Mouse (Mus musculus) erythroblast, embryonic 14.5 days (primary cell): Measurements from ENCODE around the gene Castor1. TPM values are rescaled to one million over a fixed set of nuclear protein-coding genes. Genes with fewer than 3 reads are reported as not detected.

Source experiments
- H3K27me3 ChIP-seq: 2 replicates; pipeline ENCODE4 v1.6.1; 2012; ENCODE audit warnings: inconsistent platforms; ENCODE audit not compliant: control insufficient read depth
- H3K36me3 ChIP-seq: 2 replicates; pipeline ENCODE4 v1.6.1; 2012; ENCODE audit warnings: mild to moderate bottlenecking, inconsistent platforms; ENCODE audit not compliant: control insufficient read depth
- H3K4me1 ChIP-seq: 2 replicates; pipeline ENCODE4 v1.6.1; 2012; ENCODE audit warnings: inconsistent platforms; ENCODE audit not compliant: control insufficient read depth
- H3K4me3 ChIP-seq: replicated peaks from 2 replicates; pipeline ENCODE3; 2012; ENCODE audit warnings: moderate library complexity, mild to moderate bottlenecking, inconsistent platforms
- H3K9me3 ChIP-seq: 2 replicates; pipeline ENCODE4 v1.6.1; 2012; ENCODE audit warnings: low read length, inconsistent platforms, mixed read lengths; ENCODE audit not compliant: control insufficient read depth
- GATA1 ChIP-seq: IDR thresholded peaks from 2 replicates; pipeline ENCODE4 v1.6.1; 2012; ENCODE audit warnings: low read length, inconsistent platforms, mixed read lengths
- TAL1 ChIP-seq: IDR thresholded peaks from 3 replicates; pipeline ENCODE4 v1.6.1; 2012; ENCODE audit warnings: low read length, inconsistent platforms, mixed read lengths
- polyA plus RNA-seq: library from polyadenylated mRNA; stranded (reverse); fragments of >175 nt; gene quantifications from 2 replicates; pipeline ENCODE4 v1.2.3, GENCODE M21; 2012

Castor1 gene
- polyA plus RNA-seq, 1 experiment = 0.18 TPM

DNA sequence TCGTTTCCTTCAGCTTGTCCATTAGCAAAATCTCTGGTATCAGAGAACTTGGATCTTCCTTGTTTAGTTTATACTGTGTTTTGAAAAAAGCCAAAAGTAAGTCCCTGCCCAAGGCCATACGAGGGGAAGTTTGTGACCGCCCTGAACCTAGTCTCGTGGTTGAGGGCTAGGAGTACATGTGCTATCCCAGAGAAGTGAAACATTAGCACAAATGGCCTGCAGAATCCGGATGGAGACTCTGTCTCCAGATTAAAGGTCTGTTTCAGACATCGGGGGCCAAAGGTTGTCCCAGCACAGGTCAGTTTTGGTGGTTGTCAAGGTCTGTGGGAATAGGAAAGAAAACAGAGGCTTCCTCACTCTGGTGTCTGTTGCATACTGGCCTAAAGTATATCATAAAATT, 28.8 kb upstream of the Castor1 start:
- no peaks in the 10 kb centered on the region for H3K27me3 ChIP-seq
- TF ChIP-seq GATA1 (no peak), TAL1 (no peak)
- H3K4me3 ChIP-seq = no peak overlapping the region
- H3K36me3 ChIP-seq = peaks cover under 1% of the 10 kb centered on the region
- H3K4me1 ChIP-seq = peaks cover 20% of the 10 kb centered on the region
- no peaks in the 10 kb centered on the region for H3K9me3 ChIP-seq

DNA sequence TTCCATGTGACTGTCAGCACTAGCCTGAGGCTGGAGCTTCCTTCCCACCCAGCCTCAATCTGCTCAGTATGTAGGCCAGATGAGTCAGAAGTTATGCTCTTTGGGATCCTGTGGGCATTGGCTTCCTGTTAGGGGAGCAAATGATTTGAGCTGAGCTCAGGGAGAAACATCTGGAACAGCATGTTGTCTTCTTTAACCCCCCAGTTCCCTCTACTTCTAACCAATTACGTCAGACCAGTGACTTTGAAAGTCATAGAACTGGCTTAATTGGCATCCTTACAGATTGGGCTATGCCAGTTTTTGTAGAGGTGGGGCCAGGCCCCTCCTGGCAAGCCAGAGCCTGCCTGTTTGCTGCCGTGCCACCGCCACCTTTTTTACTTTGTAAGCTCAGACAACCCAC, 27.3 kb upstream of the Castor1 start:
- no peak overlapping the region for H3K4me3 ChIP-seq
- H3K36me3 ChIP-seq = no peaks in the 10 kb centered on the region; the same call in none of the 2 replicates
- H3K4me1 ChIP-seq = peaks cover 20% of the 10 kb centered on the region
- H3K9me3 ChIP-seq = no peaks in the 10 kb centered on the region
- no peaks in the 10 kb centered on the region for H3K27me3 ChIP-seq
- TF ChIP-seq GATA1 = no peak
- TF ChIP-seq TAL1 = no peak

DNA sequence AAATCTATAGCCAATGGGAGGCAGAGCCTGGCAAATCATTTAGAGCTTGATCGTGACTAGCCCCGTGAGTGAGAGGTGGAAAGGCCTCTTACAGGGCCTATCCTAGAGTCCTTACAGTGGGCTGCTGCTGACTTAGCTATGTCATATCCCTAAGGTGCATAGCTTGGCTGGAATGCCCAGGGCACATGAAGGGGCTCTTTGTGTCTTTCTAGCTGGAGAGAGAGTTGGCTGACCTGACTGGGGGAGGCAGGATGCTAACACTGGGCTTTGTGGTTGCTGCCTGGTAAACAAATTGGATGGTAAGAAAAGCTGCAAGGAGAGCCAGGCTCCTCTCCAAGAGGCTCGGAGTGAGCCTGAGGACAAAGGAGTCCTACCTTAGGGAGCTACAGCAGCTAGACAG, 25.3 kb upstream of the Castor1 start:
- H3K9me3 ChIP-seq = no peaks in the 10 kb centered on the region
- peaks cover 2% of the 10 kb centered on the region for H3K36me3 ChIP-seq
- TF ChIP-seq TAL1 = no peak
- no peak for TF ChIP-seq GATA1
- no peaks in the 10 kb centered on the region for H3K27me3 ChIP-seq
- peaks cover 8% of the 10 kb centered on the region for H3K4me1 ChIP-seq
- H3K4me3 ChIP-seq = no peak overlapping the region

DNA sequence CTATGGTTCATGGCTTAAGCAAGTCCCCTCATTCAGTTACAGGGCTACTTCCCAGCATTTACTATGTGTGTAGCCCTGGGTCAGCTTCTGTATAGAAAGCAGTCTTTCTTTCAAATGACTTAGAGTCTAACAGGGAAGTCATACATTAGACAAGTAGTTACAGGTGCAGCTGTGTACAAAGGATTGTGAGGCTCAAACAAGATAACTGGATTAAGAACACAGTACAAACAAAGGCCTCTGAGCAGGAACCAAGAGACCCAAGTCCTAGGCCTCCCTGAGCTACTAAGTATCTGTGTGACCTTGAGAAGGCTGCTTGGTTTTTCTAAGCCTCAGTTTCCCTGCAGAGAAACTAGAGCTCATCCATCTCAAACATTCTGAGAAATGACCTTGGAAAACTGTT, 24.6 kb upstream of the Castor1 start:
- Histone ChIP-seq H3K4me3 (no peak overlapping the region), H3K27me3 (no peaks in the 10 kb centered on the region), H3K4me1 (peaks cover 5% of the 10 kb centered on the region), H3K9me3 (no peaks in the 10 kb centered on the region), H3K36me3 (peaks cover 2% of the 10 kb centered on the region)
- TF ChIP-seq TAL1 = no peak
- TF ChIP-seq GATA1 = no peak

DNA sequence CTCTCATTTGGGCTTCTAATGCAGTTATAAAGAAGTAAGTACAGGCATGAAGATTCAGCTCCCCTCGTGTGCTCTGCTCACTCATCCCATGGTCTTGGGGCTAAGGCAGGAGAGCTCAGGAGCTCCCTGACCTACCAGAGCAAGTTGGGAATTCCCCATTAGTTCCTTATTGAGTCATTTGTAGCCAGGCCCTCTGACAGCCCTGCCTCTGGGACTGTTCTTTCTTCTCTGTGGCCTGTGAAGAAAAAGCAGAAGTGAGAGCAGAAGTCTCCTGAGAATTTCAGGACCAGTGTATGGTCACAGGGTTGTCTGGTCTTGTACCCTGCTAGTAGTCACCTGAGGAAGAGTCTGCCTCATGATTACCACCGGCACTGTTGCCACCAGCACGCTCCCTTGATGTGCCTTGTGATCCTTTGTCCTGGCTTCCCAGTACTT, 22.4 kb upstream of the Castor1 start:
- Histone ChIP-seq H3K4me3 (no peak overlapping the region), H3K9me3 (no peaks in the 10 kb centered on the region), H3K4me1 (peaks cover 5% of the 10 kb centered on the region), H3K36me3 (peaks cover 2% of the 10 kb centered on the region), H3K27me3 (no peaks in the 10 kb centered on the region)
- TF ChIP-seq TAL1 = no peak

DNA sequence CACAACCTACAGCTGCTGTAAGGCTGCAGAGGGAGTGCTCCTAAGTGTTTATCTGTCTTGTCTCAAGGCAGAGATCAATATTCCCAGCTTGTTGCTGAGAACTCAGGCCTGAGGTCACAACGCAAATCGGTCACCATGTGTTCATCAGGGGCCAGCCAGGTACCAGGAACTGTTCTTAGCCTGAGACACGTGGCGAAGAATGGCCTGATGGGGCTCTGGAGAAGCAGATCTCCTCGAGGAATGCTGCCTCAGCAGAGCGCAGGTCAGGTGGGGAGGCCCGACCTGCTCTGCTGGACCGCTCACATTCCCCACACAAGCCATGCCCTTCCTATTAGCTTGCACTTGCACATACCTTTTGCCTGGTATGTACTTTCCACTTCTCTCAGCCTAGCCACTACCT, 21.4 kb upstream of the Castor1 start:
- Histone ChIP-seq H3K4me1 (peaks cover 2% of the 10 kb centered on the region; the same call in 1 of the 2 replicates), H3K4me3 (no peak overlapping the region), H3K27me3 (no peaks in the 10 kb centered on the region), H3K36me3 (peaks cover 2% of the 10 kb centered on the region), H3K9me3 (no peaks in the 10 kb centered on the region)
- TF ChIP-seq GATA1 = no peak
- TF ChIP-seq TAL1 = no peak

DNA sequence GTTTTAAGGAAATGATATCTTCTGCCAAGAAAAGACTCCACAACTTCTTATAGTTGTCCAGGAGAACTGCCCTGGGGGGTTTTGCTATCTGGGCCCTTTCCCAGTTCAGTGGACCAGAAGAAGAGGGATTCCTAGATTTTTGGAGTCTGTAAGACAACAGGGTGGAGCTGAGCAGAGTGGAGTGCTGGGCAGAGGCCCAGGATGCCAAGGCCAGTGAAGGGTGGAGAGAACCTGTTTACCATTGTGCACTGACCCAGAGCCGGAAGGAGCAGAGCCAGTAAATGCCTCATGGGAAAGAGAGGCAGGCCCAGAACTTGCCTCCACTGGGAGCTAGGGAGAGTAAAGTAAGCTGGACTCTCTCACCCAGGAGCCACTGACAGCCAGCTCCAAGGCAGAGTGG, 20.3 kb upstream of the Castor1 start:
- peaks cover 2% of the 10 kb centered on the region; the same call in 1 of the 2 replicates for H3K36me3 ChIP-seq
- H3K9me3 ChIP-seq = no peaks in the 10 kb centered on the region
- peaks cover 2% of the 10 kb centered on the region; the same call in 1 of the 2 replicates for H3K4me1 ChIP-seq
- TF ChIP-seq GATA1 = no peak
- no peak for TF ChIP-seq TAL1
- no peak overlapping the region for H3K4me3 ChIP-seq
- H3K27me3 ChIP-seq = no peaks in the 10 kb centered on the region

DNA sequence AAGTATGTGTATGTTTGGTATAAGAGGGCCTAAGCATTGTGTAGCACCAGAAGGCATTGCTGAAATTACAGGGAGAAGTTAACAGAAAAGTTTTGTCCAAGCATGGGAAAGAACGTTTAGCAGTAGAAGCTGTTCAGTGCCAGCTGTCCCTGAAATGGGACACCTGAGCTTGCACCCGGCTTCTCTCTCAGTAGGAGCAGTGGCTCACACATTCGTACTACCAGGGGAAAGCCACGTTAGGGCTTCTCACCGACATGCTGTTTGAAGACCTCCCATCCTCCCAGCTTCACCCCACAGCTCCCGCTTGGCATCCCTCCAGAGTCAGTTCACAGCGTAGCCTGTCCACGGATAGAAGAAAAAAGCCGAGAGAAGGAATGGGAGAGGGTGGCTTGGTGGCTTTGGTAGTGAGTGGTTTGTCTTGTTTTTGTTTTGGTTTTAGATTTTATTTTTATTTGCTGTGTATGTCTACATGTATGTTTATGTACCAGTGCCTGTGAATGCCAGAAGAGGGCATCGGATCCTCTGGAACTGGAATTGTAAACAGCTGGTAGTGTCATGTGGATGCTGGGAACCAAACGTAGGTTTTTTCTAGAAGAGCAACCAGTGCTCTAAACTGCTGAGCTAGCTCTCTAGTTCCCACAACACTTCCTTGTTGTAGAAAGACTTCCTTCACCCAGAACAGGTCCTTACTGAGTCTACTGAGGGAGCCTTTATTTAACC, 15.9 kb upstream of the Castor1 start:
- H3K36me3 ChIP-seq = peaks cover 16% of the 10 kb centered on the region
- no peaks in the 10 kb centered on the region for H3K9me3 ChIP-seq
- TF ChIP-seq GATA1 (no peak), TAL1 (no peak)
- no peak overlapping the region for H3K4me3 ChIP-seq
- peaks cover 7% of the 10 kb centered on the region for H3K4me1 ChIP-seq
- H3K27me3 ChIP-seq = no peaks in the 10 kb centered on the region

DNA sequence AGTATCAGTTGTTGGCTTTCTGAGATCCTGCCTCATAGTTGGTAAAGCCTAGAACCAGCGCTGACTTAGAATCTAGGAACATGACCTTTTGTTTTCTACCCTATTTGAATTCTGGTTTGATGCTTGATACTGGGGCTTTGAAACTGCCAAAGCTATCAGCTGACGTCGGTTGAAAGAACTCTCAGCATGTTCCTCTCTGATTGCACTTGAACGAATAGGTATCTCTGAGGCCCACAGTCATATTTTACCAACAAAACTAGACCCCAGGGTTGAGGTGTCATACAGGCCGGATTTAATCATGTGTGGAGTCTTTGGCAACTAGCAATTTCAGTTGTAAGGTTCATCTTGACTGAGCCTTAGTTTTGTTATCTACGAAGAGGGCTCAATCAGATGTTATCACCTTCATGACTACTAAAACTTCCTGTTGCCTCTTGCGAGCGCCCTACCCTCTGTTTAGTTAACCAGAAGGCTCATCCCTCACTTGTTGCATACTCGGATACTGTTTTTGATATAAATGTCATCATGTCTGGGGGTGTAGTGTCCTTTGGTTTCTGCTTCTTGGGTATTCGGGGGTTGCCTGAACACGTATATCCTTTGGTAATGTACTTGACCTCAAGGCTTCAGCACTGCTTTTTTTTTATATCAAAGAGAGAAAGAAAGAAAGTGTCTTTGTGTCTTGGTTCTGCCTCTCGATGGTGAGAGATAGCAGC, 14.9 kb upstream of the Castor1 start:
- TF ChIP-seq GATA1 (no peak), TAL1 (no peak)
- no peaks in the 10 kb centered on the region for H3K27me3 ChIP-seq
- peaks cover 24% of the 10 kb centered on the region for H3K36me3 ChIP-seq
- peaks cover 7% of the 10 kb centered on the region for H3K4me1 ChIP-seq
- no peak overlapping the region for H3K4me3 ChIP-seq
- H3K9me3 ChIP-seq = no peaks in the 10 kb centered on the region
